Mouse (Mus musculus) ES-Bruce4 (cell line): Measurements from ENCODE around the gene Qrfp.

ENCODE experiments used
- CTCF ChIP-seq: IDR thresholded peaks from one replicate; pipeline ENCODE4 v1.8.1; 2011; ENCODE audit warnings: low read depth, low read length
- EP300 ChIP-seq: IDR thresholded peaks from 2 replicates; pipeline ENCODE4 v1.6.1; 2011; ENCODE audit warnings: low read depth, low read length; ENCODE audit not compliant: insufficient read depth

DNA sequence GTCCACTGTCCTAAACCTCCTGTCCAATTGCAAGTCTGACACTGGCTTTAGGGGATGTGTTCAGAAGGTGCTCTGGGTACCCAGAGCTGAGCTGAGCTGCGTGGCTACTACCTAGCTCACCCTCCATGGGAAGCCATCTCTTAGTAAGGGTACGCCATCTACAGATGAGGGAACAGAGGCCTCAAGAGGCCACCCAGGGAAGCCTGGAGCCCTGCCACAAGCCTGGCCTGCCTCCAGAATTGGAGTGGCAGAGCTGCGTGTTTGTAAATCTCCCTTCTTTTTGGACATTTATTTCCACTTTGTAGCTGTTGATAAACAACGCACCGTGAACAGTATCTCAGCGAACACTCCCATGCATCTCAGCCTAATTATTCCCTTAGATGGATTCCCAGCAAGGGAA is 46.8 kb upstream of the Qrfp start:
- TF ChIP-seq EP300 (no peak), CTCF (no peak)
